Comparison of ENCODE assay signal across 8 mouse cellular contexts in genomic region chrY:1246117-1246516, GRCm38 (mm10). TPM values are rescaled to one million over a fixed set of nuclear protein-coding genes. Genes with fewer than 3 reads are reported as not detected.
A peak's percentile ranks its signal among the peaks of the same experiment; 100 is the strongest.
DNase-seq lines count a peak whose midpoint lies in the region; ATAC-seq lines count a peak whose summit lies in the region.
"Had no signal": no experiment of that assay in that cellular context is flagged by ENCODE, and none has a peak within 500 bp of the region (broad histone marks: within the 10 kb centered on the region; RNA-seq: fewer than 3 reads in every experiment).

No protein-coding gene starts in this region.

- H3K4me1 ChIP-seq in kidney, embryonic 14.5 days (ENCODE audit: control insufficient read depth, insufficient read depth, low read length) = no peaks in the 10 kb centered on the region
- no peaks in the 10 kb centered on the region for H3K4me1 ChIP-seq in embryonic facial prominence, embryonic 14.5 days (ENCODE audit: control insufficient read depth, insufficient read depth, low read length)
- no peaks in the 10 kb centered on the region for H3K4me1 ChIP-seq in midbrain, embryonic 13.5 days (replicated peaks)
- H3K4me1 ChIP-seq: neural tube, embryonic 12.5 days had no signal

- no peak overlapping the region for H3K4me3 ChIP-seq in kidney, embryonic 14.5 days (ENCODE audit: low read length)
- peak overlapping the region; percentile 40 for H3K4me3 ChIP-seq in embryonic facial prominence, embryonic 14.5 days (ENCODE audit: low read depth, low read length)
- no peak overlapping the region; the same call in 1 of the 2 replicates for H3K4me3 ChIP-seq in midbrain, embryonic 13.5 days (replicated peaks)

- H3K36me3 ChIP-seq in kidney, embryonic 14.5 days (ENCODE audit: control insufficient read depth, insufficient read depth, low read length) = no peaks in the 10 kb centered on the region
- no peaks in the 10 kb centered on the region for H3K36me3 ChIP-seq in embryonic facial prominence, embryonic 14.5 days (ENCODE audit: control insufficient read depth, insufficient read depth, low read length)
- no peaks in the 10 kb centered on the region for H3K36me3 ChIP-seq in midbrain, embryonic 13.5 days
- H3K36me3 ChIP-seq: neural tube, embryonic 12.5 days had no signal

- H3K27ac ChIP-seq in kidney, embryonic 14.5 days (ENCODE audit: low read depth, low read length) = no peak overlapping the region
- no peak overlapping the region for H3K27ac ChIP-seq in embryonic facial prominence, embryonic 14.5 days (replicated peaks; ENCODE audit: low read depth, low read length)
- no peak overlapping the region for H3K27ac ChIP-seq in midbrain, embryonic 13.5 days
- H3K27ac ChIP-seq: neural tube, embryonic 12.5 days had no signal

- ATAC-seq in kidney, embryonic 14.5 days (ENCODE audit: low FRiP score, low TSS enrichment) = no peak
- peak; percentile 2 for ATAC-seq in activated CD4-positive, CD25-positive, alpha-beta regulatory T cell, adult 4 months
- ATAC-seq in embryonic facial prominence, embryonic 14.5 days (ENCODE audit: low read depth) = no peak
- ATAC-seq in midbrain, embryonic 13.5 days = no peak

- DNase-seq in kidney, postnatal 14 days = no peak
- no peak for DNase-seq in embryonic facial prominence, embryonic 14.5 days (ENCODE audit: low spot score)
- no peak for DNase-seq in spleen, adult 12 weeks (ENCODE audit: low spot score)
- no peak for DNase-seq in urinary bladder, adult 18-20 months (ENCODE audit: low spot score in 2 of 2)

- H3K9ac ChIP-seq in kidney, embryonic 14.5 days (ENCODE audit: low read depth, low read length) = no peak overlapping the region
- H3K9ac ChIP-seq in embryonic facial prominence, embryonic 14.5 days (ENCODE audit: low read depth, low read length) = no peak overlapping the region
- no peak overlapping the region for H3K9ac ChIP-seq in midbrain, embryonic 13.5 days (replicated peaks)
- H3K9ac ChIP-seq: neural tube, embryonic 12.5 days had no signal

- H3K9me3 ChIP-seq in kidney, embryonic 14.5 days (ENCODE audit: control insufficient read depth, low read length) = no peaks in the 10 kb centered on the region
- H3K9me3 ChIP-seq in embryonic facial prominence, embryonic 14.5 days (ENCODE audit: control insufficient read depth, low read length) = no peaks in the 10 kb centered on the region
- H3K9me3 ChIP-seq in midbrain, embryonic 13.5 days = no peaks in the 10 kb centered on the region
- H3K9me3 ChIP-seq: neural tube, embryonic 12.5 days had no signal

- peak overlapping the region; percentile 8; the same call in 1 of the 2 replicates for H3K4me2 ChIP-seq in kidney, embryonic 14.5 days (replicated peaks; ENCODE audit: low read depth, low read length)
- peak overlapping the region; percentile 15; the same call in 1 of the 2 replicates for H3K4me2 ChIP-seq in embryonic facial prominence, embryonic 14.5 days (ENCODE audit: low read depth, low read length)
- 0 out of 2 replicates have a peak overlapping the region, but pooled peaks have one; percentile 11 for H3K4me2 ChIP-seq in midbrain, embryonic 13.5 days (replicated peaks)
- H3K4me2 ChIP-seq: neural tube, embryonic 12.5 days had no signal

- WGBS in kidney, embryonic 14.5 days = 57% methylated on average over 2 of the region's 6 CpGs
- 70% methylated on average over 6 of the region's 6 CpGs for WGBS in embryonic facial prominence, embryonic 14.5 days
- 27% methylated on average over 2 of the region's 6 CpGs for WGBS in midbrain, embryonic 13.5 days

- no peaks in the 10 kb centered on the region for H3K27me3 ChIP-seq in kidney, embryonic 14.5 days (ENCODE audit: control insufficient read depth, insufficient read depth, low read length)
- H3K27me3 ChIP-seq in embryonic facial prominence, embryonic 14.5 days (replicated peaks; ENCODE audit: control insufficient read depth, insufficient read depth, low read length) = no peaks in the 10 kb centered on the region
- no peaks in the 10 kb centered on the region for H3K27me3 ChIP-seq in midbrain, embryonic 13.5 days
- H3K27me3 ChIP-seq: neural tube, embryonic 12.5 days had no signal

RNA-seq across cellular contexts. Expression of gene Uty, which starts 0.6 kb away (rescaled TPM):
- 0.07 and 31.0 TPM in 2 replicates for polyA plus RNA-seq in kidney, embryonic 14.5 days (2014; fragmentation: Nextera tagmentation; extraction: Ambion mirVana)
- 10 to 100 TPM; 57.6 to 61.6 TPM for polyA plus RNA-seq in activated CD4-positive, CD25-positive, alpha-beta regulatory T cell, adult 4 months (2017; shearing (Covaris generic))
- 18.7 and 18.9 TPM in 2 replicates for polyA plus RNA-seq in embryonic facial prominence, embryonic 14.5 days (2014; fragmentation: Nextera tagmentation; extraction: Ambion mirVana)
- 9.0 and 14.5 TPM in 2 replicates for polyA plus RNA-seq in midbrain, embryonic 13.5 days (2015; fragmentation: Nextera tagmentation; extraction: Ambion mirVana)

RNA-seq across cellular contexts. Expression of gene Ddx3y, which starts 40.3 kb away (rescaled TPM):
- polyA plus RNA-seq in kidney, embryonic 14.5 days (2014; fragmentation: Nextera tagmentation; extraction: Ambion mirVana) = 47.8 TPM in 1 of 2 replicates, not detected in the other
- polyA plus RNA-seq in activated CD4-positive, CD25-positive, alpha-beta regulatory T cell, adult 4 months (2017; shearing (Covaris generic)) = 100 to 1,000 TPM; 106 to 110 TPM
- polyA plus RNA-seq in embryonic facial prominence, embryonic 14.5 days (2014; fragmentation: Nextera tagmentation; extraction: Ambion mirVana) = 43.4 and 45.3 TPM in 2 replicates
- polyA plus RNA-seq in midbrain, embryonic 13.5 days (2015; fragmentation: Nextera tagmentation; extraction: Ambion mirVana) = 12.0 and 23.4 TPM in 2 replicates
